Mouse (Mus musculus): ENCODE data around the gene Flt1. TPM values are rescaled to one million over a fixed set of nuclear protein-coding genes. Genes with fewer than 3 reads are reported as not detected.

The Flt1 gene
- total RNA-seq, 2 experiments from 2014 or later = 32.7 to 42.2 TPM

- intact Hi-C loops (cut with DNase I) = no loop called here
- TF ChIP-seq CTCF (IDR thresholded peaks at IDR 0.05) = no peak
Measured at GRCm38 (mm10) chr5:147718335-147718734, 7.5 kb downstream of the Flt1 start.

GRCm38 (mm10) chr5:147716697-147717217, 9.1 kb downstream of the Flt1 start:
- H3K4me3 ChIP-seq = peak overlapping the region; percentile 52
- intact Hi-C loops (cut with DNase I) = no loop called here
- peak; percentile 40 for TF ChIP-seq CTCF (IDR thresholded peaks at IDR 0.05)
- DNase-seq = no peak
- H3K27ac ChIP-seq = peak overlapping the region; percentile 63

More at GRCm38 (mm10) chr5:147718335-147718734, 7.5 kb downstream of the Flt1 start:
- Histone ChIP-seq H3K4me3 (peak overlapping the region; percentile 52), H3K27ac (peak overlapping the region; percentile 63)
- DNase-seq = no peak

DNA sequence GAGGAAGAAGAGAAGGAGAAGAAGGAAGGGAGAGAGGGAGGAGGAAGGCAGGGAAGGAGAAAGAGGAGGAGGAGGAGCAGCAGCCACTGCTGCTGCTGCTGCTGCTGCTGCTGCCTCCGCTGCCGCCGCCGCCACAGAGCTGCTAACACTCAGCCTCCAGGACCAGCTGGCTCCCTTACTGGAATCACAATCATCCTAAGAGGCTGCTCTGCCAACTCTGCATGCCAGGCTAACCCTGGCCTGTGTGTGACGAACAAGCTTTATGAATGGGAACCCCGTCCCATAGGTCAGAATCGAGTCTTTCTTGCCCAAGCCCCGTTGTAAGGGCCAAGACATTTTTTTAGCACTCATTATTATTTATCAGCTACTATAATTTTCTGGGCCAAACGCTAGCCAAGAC, 9.5 kb downstream of the Flt1 start:
- peak overlapping the region; percentile 38; the same call in 1 of the 2 replicates for H3K27ac ChIP-seq
- peak; percentile 18 for DNase-seq
- H3K4me3 ChIP-seq = peak overlapping the region; percentile 52
- intact Hi-C loops (cut with DNase I) = no loop called here
- TF ChIP-seq CTCF (IDR thresholded peaks at IDR 0.05) = no peak

- intact Hi-C loops (cut with DNase I) = no loop called here
- no peak for DNase-seq
- no peak for TF ChIP-seq CTCF (IDR thresholded peaks at IDR 0.05)
- H3K4me3 ChIP-seq = peak overlapping the region; percentile 52
- no peak overlapping the region; the same call in 1 of the 2 replicates for H3K27ac ChIP-seq
Measured at GRCm38 (mm10) chr5:147715391-147715790, 10.4 kb downstream of the Flt1 start.

- DNase-seq = no peak
- intact Hi-C loops (cut with DNase I) = no loop called here
- TF ChIP-seq CTCF (IDR thresholded peaks at IDR 0.05) = no peak
- H3K27ac ChIP-seq = no peak overlapping the region
- no peak overlapping the region for H3K4me3 ChIP-seq
Measured at GRCm38 (mm10) chr5:147708500-147708899, 17.3 kb downstream of the Flt1 start.

- intact Hi-C loops (cut with DNase I) = no loop called here
- no peak overlapping the region for H3K27ac ChIP-seq
- no peak for TF ChIP-seq CTCF (IDR thresholded peaks at IDR 0.05)
- H3K4me3 ChIP-seq = no peak overlapping the region
- DNase-seq = no peak
Measured at GRCm38 (mm10) chr5:147707479-147707878, 18.3 kb downstream of the Flt1 start.

DNA sequence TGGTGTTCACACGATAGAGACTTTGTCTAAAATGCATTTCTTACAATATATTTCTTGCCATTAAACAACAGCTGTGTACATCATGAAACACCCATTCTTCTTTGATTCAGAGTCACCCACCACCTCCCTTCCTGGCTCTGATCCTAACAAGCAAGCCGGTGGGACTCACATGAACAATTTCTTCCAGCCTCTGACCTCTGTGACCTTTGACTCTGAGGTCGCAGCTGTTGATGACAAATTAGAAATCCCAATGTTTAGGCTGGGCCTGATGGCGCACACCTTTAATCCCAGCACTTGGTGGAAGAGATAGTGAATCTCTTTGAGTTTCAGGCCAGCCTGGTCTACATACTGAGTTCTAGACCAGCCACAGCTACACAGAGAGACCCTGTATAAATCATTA, 20.9 kb downstream of the Flt1 start:
- no peak overlapping the region for H3K27ac ChIP-seq
- H3K4me3 ChIP-seq = no peak overlapping the region
- intact Hi-C loops (cut with DNase I) = no loop called here
- TF ChIP-seq CTCF (IDR thresholded peaks at IDR 0.05) = no peak
- DNase-seq = no peak

DNA sequence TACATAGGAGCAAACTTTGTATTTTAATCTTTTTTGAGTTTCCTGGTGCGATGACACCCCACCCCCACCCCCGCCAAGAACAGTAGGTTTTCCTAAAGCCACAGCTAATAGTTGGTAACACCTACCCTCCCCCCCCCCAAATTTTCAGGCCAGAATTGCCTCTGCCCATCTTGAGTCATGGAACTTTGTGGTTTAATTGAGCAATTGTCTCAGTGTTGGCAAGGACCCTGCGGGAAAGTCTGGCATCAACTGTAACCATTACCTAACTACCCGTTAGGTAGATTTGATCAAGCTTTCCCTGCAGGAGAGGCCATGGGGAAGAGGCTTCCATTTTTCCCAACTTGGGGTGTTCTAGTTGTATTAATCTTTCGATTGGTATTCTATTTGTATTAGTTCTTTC, 23.4 kb downstream of the Flt1 start:
- intact Hi-C loops (cut with DNase I) = no loop called here
- no peak for DNase-seq
- no peak for TF ChIP-seq CTCF (IDR thresholded peaks at IDR 0.05)
- H3K4me3 ChIP-seq = no peak overlapping the region
- no peak overlapping the region for H3K27ac ChIP-seq

GRCm38 (mm10) chr5:147701024-147701423, 24.8 kb downstream of the Flt1 start:
- H3K27ac ChIP-seq = no peak overlapping the region
- intact Hi-C loops (cut with DNase I) = no loop called here
- no peak for DNase-seq
- no peak for TF ChIP-seq CTCF (IDR thresholded peaks at IDR 0.05)
- H3K4me3 ChIP-seq = no peak overlapping the region

- Histone ChIP-seq H3K4me3 (no peak overlapping the region), H3K27ac (no peak overlapping the region)
- TF ChIP-seq CTCF (IDR thresholded peaks at IDR 0.05) = no peak
- intact Hi-C loops (cut with DNase I) = no loop called here
- no peak for DNase-seq
Measured at GRCm38 (mm10) chr5:147698044-147698443, 27.8 kb downstream of the Flt1 start.

- no peak for DNase-seq
- Histone ChIP-seq H3K4me3 (no peak overlapping the region), H3K27ac (no peak overlapping the region)
- intact Hi-C loops (cut with DNase I) = no loop called here
- TF ChIP-seq CTCF (IDR thresholded peaks at IDR 0.05) = no peak
Measured at GRCm38 (mm10) chr5:147697165-147697564, 28.6 kb downstream of the Flt1 start.

GRCm38 (mm10) chr5:147692622-147693021, 33.2 kb downstream of the Flt1 start:
- H3K27ac ChIP-seq = no peak overlapping the region
- no peak for DNase-seq
- intact Hi-C loops (cut with DNase I) = no loop called here
- TF ChIP-seq CTCF (IDR thresholded peaks at IDR 0.05) = peak; percentile 11; the same call in 1 of the 2 replicates
- H3K4me3 ChIP-seq = no peak overlapping the region

GRCm38 (mm10) chr5:147683707-147684323, 42.0 kb downstream of the Flt1 start:
- Histone ChIP-seq H3K27ac (no peak overlapping the region), H3K4me3 (no peak overlapping the region)
- intact Hi-C loops (cut with DNase I) = no loop called here
- no peak for DNase-seq
- TF ChIP-seq CTCF (IDR thresholded peaks at IDR 0.05) = no peak

- Histone ChIP-seq H3K27ac (peak overlapping the region; percentile 31; the same call in 1 of the 2 replicates), H3K4me3 (no peak overlapping the region)
- no peak for DNase-seq
- no peak for TF ChIP-seq CTCF (IDR thresholded peaks at IDR 0.05)
- intact Hi-C loops (cut with DNase I) = no loop called here
Measured at GRCm38 (mm10) chr5:147681224-147681623, 44.6 kb downstream of the Flt1 start.

All from gastrocnemius, adult 2 months (tissue).